Mouse (Mus musculus): Measurements from ENCODE around the gene St8sia1.

DNA sequence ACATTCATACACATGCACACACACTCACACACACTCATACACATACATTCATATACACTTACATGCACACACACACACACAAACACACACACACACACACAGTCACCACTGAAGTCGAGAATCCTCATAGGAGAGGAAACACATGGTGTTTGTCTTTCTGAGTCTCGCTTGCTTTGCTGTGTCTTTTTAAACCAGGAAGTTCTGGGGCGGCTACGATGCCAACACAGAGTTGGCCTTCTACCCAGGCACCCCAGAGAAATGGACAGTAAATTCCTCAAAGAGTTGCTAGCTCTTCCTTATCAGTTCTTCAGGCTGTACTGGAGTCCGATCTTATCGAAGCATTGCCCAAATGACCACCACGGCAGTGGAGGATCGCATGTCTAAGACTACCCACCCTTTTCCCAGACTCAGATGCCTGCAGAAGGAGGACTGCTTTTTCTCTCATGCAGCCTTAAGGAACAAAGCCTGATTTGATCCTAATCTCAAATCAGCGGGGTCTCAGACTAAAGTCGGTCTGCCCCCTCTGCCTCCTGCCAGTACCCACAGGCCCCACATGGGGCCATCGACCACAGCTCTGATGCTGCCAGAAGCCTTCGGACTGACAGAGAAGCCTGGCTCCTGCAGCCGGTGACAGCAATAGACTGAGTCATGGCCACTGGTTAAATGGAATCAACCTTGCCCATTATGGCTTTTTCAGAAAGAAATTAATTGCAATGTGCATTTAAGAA, 171.8 kb downstream of the St8sia1 start:
- TF ChIP-seq CTCF (IDR thresholded peaks at IDR 0.05; ENCODE audit: low read depth) (no peak), EP300 (optimal IDR thresholded peaks at IDR 0.05) (no peak)

Data from stomach, postnatal 0 days (tissue).